Mouse (Mus musculus): ENCODE measurements around the gene Serpina1f.
"Not testable (repeated sequence)": the region's sequence is repeated elsewhere in the genome, so short reads cannot be mapped to it uniquely, and the experiment has no call there.

Gene Serpina1f

DNA sequence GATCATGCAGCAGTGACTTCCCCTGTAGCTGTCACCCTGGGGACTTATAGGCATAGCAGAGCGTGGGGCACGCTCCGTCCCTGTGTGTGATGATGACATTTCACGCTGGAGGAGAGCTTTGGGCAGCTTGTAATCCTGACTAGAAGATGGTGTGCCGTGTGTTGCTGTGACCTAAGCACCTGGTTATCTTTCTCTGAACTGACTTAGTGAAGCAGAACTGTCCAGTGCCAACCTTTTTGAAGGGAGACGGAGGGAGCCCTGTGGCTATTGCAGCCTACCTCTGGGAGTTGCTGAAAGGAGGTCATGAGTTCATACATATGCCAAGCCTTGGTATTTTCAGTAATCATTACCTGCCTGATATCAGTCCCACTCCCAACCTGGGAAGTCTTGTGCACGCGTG, at the start of gene Serpina1f:
Gene Serpina1f (minus strand): TSS at position 101 of the 400 bp plus-strand sequence.
- DNase-seq (ENCODE audit: low read depth, low spot score) = no peak

DNA sequence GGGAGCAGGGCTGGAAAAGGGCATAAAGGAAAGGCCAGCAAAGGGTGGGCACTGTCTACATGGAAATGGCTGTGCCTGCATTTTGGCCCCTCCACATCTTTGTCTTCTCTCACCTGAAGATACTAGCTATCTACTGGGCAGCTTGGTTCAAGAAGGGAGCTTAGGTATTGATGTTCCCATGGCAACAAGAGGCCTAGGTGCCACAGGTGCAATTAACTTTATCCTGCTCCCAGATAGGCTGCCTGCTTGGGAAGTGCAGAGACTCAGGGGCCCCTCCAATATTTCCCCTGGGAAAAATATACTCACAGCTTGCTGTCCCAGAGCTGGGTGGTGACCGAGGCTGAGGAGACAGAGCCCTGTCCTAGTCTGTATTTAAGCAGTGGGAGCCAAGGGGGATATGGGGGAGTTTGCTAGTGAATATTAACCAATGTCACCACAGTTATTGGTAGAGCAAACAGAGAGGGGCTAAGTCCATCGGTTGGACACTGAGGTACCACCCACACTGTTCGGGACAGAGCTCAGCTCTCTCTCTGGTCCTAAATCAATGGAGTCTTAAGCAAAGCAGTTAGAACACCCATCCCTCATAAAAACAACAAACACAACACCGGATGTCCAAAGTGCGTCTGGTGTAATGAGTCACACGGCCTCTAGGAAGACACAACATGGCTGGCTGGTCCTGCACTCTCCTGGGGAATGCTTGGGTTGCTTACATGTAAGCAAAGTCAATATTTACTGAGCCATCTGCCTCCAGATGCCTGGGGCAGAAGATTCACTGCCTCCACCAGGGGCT, 42.7 kb upstream of the Serpina1f start:
- DNase-seq (ENCODE audit: low read depth, low spot score) = not testable (repeated sequence)

DNA sequence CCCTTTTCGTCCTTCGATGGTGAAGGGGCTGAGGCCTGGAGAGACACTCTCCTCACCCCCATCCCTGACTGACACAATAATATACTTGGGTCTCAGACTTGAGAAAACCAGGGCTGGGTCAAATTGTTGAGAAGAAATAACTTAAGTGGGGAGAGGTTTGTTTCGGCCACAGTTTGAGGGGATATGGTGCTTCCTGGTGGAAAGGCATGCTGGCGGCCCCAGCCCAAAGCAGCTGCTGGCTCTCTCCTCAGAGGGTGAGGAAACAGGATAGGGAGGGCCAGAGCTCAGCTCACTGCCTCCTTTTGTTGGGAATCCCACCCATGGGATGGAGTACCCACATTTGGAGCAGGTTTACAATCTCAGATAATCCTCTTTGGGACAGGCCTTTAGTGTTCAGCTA, 40.2 kb upstream of the Serpina1f start:
- DNase-seq (ENCODE audit: low read depth, low spot score) = not testable (repeated sequence)

DNA sequence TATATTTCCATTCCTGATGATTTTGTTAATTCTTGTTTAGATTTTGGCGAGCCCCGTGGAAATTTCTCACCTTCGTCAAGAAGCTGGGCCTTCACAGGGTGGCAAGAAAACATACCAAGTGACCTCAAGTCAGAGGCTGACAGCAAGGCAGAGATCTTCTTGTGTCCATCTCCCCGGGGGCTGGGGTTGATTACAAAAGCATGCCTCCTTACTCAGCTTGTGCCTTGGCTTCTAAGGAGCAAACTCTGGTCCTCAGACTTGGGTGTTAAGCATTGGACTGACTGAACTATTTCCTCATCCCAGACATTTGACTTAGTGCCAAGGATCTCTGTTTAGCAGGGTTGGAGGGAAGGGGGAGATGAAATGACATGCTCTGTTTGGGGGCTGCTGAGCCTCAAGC, 39.8 kb upstream of the Serpina1f start:
- DNase-seq (ENCODE audit: low read depth, low spot score) = not testable (repeated sequence)

DNA sequence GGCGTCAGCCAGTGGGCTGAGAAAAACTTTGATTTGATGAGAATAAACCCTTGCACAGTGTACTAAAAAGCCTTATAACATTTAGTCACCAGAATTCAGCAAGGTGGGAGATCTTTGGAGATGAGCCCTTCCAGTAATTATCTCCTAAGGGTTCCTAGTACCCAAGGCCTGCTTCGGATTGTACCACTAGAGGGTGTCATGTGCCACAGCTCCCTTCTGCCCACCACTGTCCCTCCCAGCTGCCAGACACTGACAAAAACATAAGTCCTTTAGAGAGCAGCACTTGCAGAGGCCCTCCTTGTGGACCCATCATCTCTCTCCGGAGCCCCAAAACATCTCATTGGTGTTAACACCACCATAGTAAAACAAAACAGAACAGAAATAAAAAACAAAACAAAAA, 16.2 kb upstream of the Serpina1f start:
- DNase-seq (ENCODE audit: low read depth, low spot score) = peak; percentile 14

DNA sequence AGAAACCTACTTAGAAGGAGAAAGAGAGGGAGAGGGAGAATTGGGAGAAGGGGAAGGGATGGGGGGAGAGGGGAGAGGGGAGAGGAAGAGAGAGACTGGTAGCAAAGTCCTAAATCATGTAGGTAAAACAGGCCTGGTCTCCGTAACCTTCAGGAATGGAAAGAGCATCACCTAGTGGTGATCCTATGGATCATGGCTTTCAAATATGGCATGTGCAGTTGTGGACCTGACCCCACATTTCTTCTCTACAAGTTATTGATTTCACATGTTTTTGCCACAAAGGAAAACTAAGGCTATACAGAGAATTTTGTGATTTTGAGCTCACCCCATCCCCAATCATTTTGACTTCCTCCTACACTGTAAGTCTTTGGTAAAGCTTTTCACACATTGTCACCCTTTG, 15.1 kb upstream of the Serpina1f start:
- no peak for DNase-seq (ENCODE audit: low read depth, low spot score)

DNA sequence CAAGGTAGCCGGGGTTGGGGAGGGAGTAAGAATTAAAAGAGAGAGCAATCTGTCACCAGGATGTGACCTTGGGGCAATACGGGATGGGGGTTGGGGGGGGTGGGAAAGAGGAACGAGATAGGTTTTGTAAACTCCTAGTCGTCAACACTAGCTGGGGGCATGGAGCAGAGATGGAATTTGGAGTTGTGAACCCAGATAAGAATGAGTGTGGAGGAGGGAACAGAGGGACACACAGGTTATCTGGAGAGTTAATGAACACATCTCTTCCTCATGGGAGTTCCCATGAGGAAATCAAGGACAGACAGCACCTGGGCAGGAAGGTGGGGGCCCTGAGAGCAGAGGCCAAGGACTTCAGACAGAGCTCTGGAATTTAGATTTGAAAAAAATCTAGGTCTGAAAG, 10.8 kb upstream of the Serpina1f start:
- DNase-seq (ENCODE audit: low read depth, low spot score) = no peak

DNA sequence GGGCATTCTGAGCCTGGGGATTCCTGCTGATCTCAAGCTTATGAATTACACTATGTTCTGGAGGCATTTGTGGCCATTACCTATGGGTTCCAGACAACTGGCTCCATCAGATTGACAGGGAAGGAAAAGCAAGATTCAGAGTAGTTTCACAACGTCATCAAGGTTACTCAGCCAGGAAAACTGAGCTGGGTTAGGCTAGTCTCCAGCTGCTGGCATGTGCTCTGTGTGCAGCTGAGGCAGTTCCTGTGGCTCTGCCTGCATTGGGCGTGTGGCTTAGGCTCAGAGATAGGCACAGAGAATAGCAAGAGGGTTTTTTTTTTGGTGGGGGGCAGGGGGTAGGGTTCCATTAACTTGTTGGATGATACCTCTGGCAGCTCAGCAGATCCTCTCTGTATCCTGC, 10.2 kb upstream of the Serpina1f start:
- DNase-seq (ENCODE audit: low read depth, low spot score) = no peak

DNA sequence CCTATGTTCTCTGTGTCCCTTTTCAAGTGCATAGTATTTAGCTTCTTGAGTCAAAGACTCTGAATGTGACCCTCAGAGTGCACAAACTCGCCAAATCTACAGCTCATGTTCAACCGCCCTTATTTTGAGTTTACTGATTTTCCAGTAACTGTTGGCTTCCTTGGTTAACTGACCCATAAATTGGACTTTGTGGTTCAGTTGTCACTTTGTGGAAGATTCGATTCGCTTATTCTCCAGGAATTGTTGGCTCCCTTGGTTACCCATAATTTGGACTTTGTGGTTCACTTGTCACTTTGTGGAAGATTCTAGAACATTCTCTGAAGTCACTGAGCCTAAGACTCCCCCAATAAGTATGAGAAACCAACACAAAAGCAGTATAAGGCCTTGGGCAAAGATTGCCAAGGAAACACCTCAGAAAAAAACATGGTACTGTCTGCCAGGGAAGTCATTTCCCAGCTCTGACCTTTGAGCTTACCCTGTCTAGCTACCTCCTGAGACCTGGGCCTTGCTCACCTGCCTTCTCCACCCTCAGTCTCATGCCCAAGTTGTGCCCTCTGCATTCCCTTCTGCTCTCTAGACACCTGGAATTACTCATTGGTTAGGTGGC, 4.9 kb upstream of the Serpina1f start:
- DNase-seq (ENCODE audit: low read depth, low spot score) = no peak

DNA sequence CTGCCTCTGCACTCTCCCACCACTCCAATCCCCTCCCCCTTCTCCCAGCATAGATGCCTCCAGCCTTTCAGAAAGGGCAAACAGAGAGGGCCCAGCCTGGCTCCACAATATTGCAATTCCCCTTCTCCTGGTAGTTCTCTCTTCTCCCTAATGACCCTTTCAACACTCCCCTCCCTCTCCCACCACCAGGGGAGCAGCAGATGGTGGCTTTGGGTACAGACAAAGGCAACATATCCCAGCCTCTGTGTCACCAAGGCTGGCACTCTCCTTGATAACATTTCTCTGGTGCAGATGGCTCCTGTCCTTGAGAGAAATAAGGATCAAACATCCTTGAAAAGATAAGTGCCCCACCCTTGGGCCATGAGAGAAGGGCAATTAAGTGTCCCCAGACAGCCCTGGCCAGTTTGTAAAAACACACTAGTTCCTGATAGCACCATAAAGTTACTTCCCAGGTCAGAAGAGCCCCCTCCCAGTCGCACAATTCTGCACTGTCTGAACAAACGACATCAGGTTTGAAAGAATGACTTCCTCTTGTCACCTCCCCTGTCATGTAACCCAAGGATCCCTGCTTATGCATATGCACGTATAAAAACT, 7.0 kb downstream of the Serpina1f start:
- DNase-seq (ENCODE audit: low read depth, low spot score) = no peak

DNA sequence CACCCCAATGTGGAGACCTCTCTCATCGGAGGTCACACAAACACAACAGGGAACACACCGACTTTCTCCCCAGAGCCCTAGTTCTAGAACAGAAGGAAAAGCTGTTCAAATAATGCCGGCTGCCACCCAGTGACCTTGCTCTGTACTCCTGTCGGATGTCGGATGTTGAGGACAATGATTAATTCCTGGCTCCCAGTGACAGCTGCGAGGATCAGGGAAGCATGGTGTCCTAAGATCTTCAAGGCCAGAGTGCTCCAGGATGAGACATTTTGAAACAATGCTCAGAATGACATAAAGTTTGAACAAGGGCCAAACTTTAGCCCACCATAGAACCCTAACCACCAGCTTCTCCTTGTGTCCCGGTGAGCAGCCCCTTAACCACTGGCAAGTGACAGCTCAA, 8.3 kb downstream of the Serpina1f start:
- DNase-seq (ENCODE audit: low read depth, low spot score) = no peak

DNA sequence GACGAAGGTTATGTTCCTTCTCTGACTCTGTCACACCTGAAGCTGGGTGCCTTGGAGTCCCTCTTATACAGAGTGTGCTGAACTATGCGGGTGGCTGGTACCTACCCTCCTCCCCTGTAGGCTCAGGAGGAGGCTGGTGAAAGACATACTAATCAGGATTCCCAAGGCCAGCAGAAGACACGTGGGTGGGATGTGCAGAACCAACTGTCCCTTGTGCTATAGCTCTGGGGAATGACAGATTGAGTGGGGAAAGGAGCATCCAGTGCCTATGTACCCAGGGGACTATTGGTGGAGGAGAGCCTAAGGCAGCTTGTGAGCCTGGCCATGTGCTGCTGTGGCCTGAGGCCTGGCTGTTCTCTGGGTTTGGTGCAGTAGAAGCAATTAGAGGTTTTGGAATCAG, 9.3 kb downstream of the Serpina1f start:
- DNase-seq (ENCODE audit: low read depth, low spot score) = no peak

DNA sequence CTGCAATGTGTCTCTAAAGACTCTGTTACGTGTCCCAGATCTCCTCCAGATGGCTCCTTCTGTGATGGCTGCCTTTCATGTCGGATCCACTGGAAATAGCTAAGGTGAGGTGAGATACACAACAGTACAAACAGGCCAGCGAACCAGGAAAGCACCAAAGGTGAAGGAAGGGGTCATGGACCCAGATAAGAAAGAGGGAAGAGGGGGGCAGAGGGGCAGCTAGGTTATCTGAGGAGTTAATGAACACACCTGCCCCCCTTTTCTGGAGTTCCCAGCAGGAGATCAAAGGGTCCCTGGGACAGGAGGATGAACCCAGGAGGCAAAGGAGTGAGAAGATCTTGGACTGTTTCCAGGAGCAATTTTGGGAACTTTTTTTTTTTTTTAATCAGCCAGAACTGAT, 9.9 kb downstream of the Serpina1f start:
- DNase-seq (ENCODE audit: low read depth, low spot score) = no peak

DNA sequence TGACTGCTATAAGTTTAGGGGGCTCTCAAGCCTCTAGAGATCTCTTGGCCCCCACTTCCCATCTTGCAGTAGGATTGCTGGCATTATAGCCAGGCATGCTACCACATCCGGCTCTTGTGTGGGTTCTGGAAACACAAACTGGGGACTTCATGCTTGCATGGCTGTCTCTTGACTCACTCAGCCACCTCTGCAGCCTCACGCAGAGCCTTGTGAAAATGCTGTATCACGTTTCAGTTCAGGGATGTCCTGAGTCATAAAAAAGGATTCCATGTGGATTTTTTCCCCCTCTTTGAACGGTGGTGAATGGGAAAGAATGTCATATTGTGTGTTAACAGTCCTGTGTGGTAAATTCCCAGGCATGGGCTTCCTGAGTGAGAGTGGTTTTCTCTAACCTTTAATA, 11.6 kb downstream of the Serpina1f start:
- DNase-seq (ENCODE audit: low read depth, low spot score) = no peak

DNA sequence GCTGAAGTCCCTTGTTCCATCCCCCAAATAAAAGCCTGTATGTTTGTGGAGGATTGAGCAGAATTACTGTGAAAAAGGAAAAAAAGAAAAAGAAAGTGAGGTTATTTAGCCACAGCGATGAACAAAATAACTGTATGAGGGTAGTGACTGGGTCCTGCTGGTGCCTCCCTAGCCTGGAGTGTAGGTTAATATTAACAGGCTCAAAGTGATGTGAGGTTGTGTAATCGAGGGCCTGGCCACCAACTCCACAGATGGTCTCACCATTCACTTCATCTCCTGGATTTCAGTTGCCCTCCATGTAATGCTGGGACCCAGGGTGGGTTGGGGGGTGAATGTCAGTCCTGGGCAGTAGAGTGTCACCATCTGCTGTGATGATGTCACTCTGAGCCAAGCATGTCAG, 13.6 kb downstream of the Serpina1f start:
- DNase-seq (ENCODE audit: low read depth, low spot score) = no peak

DNA sequence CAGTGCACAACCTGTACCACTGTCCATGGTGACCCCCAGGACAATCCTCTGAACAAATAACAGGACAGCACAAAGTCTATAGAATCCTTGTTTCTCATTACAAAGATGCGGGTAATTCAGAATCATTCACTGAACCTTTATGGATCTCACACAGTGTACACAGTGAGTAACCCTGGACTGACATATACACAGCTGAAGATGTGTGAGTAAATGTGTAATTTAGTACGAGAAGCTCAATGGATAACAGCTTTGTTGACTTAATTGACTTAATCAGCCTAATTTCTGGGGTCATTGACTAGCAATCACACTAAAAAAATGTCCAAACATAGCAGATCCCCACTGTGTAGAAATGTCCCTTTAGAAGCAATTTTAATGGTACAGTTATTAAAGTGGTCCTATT, 14.2 kb downstream of the Serpina1f start:
- DNase-seq (ENCODE audit: low read depth, low spot score) = no peak

DNA sequence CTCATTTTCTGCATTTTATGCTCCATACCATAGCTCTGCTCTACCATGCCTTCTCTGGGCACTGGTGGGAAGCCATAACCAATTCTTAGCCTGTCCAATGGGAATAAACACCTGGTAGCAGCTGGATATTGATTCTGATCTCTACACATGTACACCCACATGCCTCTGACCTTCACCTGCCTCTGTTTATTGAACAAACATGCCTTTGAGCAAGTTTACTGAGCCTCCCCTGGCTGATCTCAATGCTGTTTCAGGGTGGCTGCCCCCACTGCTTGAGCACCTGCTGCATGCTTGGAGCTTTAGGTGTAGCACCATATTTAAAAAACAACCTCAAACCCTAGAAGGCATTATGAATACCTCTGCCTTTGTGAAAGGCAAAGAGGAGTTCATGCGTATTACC, 15.5 kb downstream of the Serpina1f start:
- DNase-seq (ENCODE audit: low read depth, low spot score) = not testable (repeated sequence)

DNA sequence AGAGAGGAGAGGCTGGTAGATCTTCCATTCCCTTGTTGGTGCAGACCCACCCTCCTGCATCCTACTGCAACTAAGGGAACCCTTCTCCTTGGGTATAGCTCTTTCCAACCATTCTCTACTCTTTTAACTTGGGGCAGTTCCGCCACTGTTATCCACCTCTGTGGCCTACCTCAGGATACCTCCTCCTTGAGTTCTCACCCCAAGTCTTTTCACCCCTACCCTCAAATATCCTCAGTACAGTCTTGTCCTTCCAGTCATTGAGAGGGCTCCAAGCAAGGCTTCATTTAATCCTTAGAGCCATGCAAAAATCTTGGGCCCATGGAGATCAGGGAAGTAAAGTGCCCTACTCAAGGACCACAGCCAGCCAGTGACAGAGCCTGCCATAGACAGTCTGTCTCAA, 19.3 kb downstream of the Serpina1f start, which contains the start of gene Serpina16:
Gene Serpina16 (minus strand): TSS at position 101 of the 400 bp plus-strand sequence.
- DNase-seq (ENCODE audit: low read depth, low spot score) = no peak

DNA sequence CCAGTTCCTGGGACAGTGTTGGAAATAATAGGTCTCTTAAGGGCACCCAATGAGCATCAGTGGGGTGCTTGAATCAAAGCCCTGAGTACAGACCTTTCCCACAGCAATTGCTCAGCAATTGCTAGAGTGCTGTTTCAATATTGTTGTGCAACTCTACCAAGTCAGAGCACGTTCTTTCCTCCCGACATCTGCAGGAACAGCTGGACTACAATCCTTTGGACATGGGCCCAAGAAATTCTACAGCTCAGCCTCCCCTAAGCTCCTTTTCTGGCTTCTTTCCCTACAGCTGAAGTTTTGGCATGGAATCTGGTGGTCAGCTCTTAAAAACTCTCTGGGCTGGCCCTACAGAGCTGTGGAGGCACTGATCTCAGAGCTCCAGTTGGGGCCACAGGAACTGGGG, 22.1 kb downstream of the Serpina1f start:
- no peak for DNase-seq (ENCODE audit: low read depth, low spot score)

DNA sequence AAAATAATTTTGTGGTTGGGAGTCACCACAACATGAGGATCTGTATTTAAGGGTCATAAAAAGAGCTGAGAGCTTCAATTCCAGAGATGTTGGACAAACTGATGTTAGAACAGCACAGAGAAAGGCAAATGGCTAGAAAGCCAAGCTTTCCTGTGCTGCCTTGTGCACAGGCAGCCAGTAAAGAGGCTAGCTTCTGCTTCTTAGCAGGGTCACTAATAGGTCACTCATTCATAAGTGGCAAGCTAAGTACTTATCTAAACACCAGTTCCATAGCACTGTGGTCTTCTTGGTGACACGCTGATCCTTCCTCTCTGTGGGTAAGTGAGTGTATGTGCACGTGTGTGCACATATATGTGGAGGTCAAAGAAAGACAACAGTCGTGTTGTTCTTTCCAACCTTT, 23.8 kb downstream of the Serpina1f start:
- no peak for DNase-seq (ENCODE audit: low read depth, low spot score)

DNA sequence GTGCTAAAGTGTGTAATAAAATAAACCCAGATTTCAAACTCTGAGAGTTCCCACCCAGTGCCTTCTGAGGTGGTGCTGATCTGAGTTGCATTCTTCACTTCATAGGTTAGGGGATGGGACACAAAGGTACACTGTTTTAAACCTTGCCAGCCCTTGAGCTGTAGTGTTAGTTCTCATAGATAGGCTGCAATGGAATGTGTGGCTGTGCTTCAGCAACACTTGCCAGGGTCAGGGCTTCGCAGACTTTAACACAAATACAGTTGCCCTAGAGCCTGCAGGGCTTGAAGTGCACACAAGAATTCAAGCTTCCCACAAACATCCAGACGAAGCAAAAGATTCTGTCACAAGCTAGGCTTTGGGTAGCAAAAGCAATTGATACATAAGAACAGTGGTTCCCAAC, 24.4 kb downstream of the Serpina1f start:
- no peak for DNase-seq (ENCODE audit: low read depth, low spot score)

DNA sequence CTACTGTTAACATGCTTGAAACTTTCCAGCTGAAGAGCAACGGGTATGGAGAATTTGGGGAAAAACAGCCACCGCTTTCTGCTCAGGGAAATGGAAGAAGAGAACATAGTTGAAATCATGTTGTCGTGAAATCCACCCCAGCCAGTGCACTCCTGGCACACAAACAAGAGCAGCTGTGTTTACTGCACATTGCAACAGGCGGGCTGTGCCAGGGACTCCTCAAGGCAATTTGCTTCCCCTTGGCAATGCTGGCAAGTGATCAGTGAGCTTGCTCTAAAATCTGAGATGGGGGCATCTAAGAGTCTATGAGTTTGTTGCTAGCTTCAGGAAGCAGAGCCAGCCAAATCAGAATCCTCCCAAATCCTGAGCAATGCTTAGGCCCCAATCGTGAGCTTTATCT, 25.0 kb downstream of the Serpina1f start:
- DNase-seq (ENCODE audit: low read depth, low spot score) = no peak

DNA sequence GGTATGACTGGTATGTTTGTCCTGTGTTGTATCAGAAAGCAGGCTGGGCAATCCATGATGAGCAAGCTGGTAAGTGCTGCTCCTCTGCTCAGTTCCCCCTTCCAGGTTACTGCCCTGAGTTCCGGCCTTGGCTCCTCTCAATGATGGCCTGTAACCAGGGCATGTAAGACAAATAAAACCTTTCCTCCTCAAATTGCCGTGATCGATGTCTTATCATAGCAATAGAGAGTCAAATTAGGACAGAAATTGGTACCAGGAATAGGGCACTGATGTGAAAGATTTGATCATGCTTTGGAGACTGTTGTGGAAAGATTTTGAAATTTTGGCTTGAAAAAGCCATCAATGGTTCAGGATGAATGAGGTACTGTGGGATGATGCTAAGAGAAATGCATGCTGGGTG, 30.0 kb downstream of the Serpina1f start:
- DNase-seq (ENCODE audit: low read depth, low spot score) = no peak

Data from ZHBTc4 (cell line).